Mouse (Mus musculus): ENCODE results near the gene Cldn15.
"Not testable (repeated sequence)": the region's sequence is repeated elsewhere in the genome, so short reads cannot be mapped to it uniquely, and the experiment has no call there.

Gene Cldn15

GRCm38 (mm10) chr5:136949551-136950336 is 16.7 kb upstream of the Cldn15 start:
- DNase-seq (ENCODE audit: low spot score in 2 of 2) = not testable (repeated sequence)

GRCm38 (mm10) chr5:136950521-136950920 is 15.9 kb upstream of the Cldn15 start:
- DNase-seq (ENCODE audit: low spot score in 2 of 2) = no peak

GRCm38 (mm10) chr5:136952153-136952552 is 14.3 kb upstream of the Cldn15 start:
- no peak for DNase-seq (ENCODE audit: low spot score in 2 of 2)

- DNase-seq (ENCODE audit: low spot score in 2 of 2) = peak; percentile 92
Observed at GRCm38 (mm10) chr5:136953015-136953414, 13.4 kb upstream of the Cldn15 start, which contains the start of gene Fis1. Gene Fis1, plus strand, starts transcription at chr5:136953275.

- DNase-seq (ENCODE audit: low spot score in 2 of 2) = no peak
Observed at GRCm38 (mm10) chr5:136953440-136953951, 12.9 kb upstream of the Cldn15 start.

- DNase-seq (ENCODE audit: low spot score in 2 of 2) = no peak
Observed at GRCm38 (mm10) chr5:136955622-136956021, 10.8 kb upstream of the Cldn15 start.

GRCm38 (mm10) chr5:136957250-136957649 is 9.2 kb upstream of the Cldn15 start:
- DNase-seq (ENCODE audit: low spot score in 2 of 2) = no peak

GRCm38 (mm10) chr5:136958991-136959605 is 7.3 kb upstream of the Cldn15 start:
- DNase-seq (ENCODE audit: low spot score in 2 of 2) = no peak

- no peak for DNase-seq (ENCODE audit: low spot score in 2 of 2)
Observed at GRCm38 (mm10) chr5:136960053-136960452, 6.4 kb upstream of the Cldn15 start.

GRCm38 (mm10) chr5:136961334-136961982 is 5.0 kb upstream of the Cldn15 start:
- no peak for DNase-seq (ENCODE audit: low spot score in 2 of 2)

GRCm38 (mm10) chr5:136961983-136962461 is 4.4 kb upstream of the Cldn15 start:
- DNase-seq (ENCODE audit: low spot score in 2 of 2) = peak; percentile 81 to 87

GRCm38 (mm10) chr5:136962501-136962900 is 3.9 kb upstream of the Cldn15 start:
- peak; percentile 68 to 75 for DNase-seq (ENCODE audit: low spot score in 2 of 2)

GRCm38 (mm10) chr5:136962966-136963540 is 3.4 kb upstream of the Cldn15 start:
- DNase-seq (ENCODE audit: low spot score in 2 of 2) = no peak

GRCm38 (mm10) chr5:136965210-136965609 is 1.2 kb upstream of the Cldn15 start:
- no peak for DNase-seq (ENCODE audit: low spot score in 2 of 2)

- DNase-seq (ENCODE audit: low spot score in 2 of 2) = no peak
Observed at GRCm38 (mm10) chr5:136965686-136966085, 730 bp upstream of the Cldn15 start.

GRCm38 (mm10) chr5:136966861-136967455 is 542 bp downstream of the Cldn15 start:
- no peak for DNase-seq (ENCODE audit: low spot score in 2 of 2)

- DNase-seq (ENCODE audit: low spot score in 2 of 2) = no peak
Observed at GRCm38 (mm10) chr5:136967592-136967991, 1.2 kb downstream of the Cldn15 start.

- no peak for DNase-seq (ENCODE audit: low spot score in 2 of 2)
Observed at GRCm38 (mm10) chr5:136970703-136971102, 4.3 kb downstream of the Cldn15 start.

GRCm38 (mm10) chr5:136973670-136974069 is 7.3 kb downstream of the Cldn15 start:
- DNase-seq (ENCODE audit: low spot score in 2 of 2) = no peak

- no peak for DNase-seq (ENCODE audit: low spot score in 2 of 2)
Observed at GRCm38 (mm10) chr5:136977769-136978168, 11.4 kb downstream of the Cldn15 start.

GRCm38 (mm10) chr5:136979762-136980161 is 13.3 kb downstream of the Cldn15 start:
- DNase-seq (ENCODE audit: low spot score in 2 of 2) = no peak
